Mouse (Mus musculus): ENCODE results near the gene Tbcel.

- TF ChIP-seq USF1 (IDR thresholded peaks at IDR 0.05; ENCODE audit: low read depth, low read length), result no peak
- TF ChIP-seq TBP (IDR thresholded peaks at IDR 0.05; ENCODE audit: low read depth, low read length), result no peak
- no peak for TF ChIP-seq ELF1 (IDR thresholded peaks at IDR 0.05; ENCODE audit: low read depth, low read length)
- TF ChIP-seq TAL1 (IDR thresholded peaks at IDR 0.05; ENCODE audit: low read length), result no peak
- no peak for TF ChIP-seq CTCF (IDR thresholded peaks at IDR 0.05 in 2 of 3, conservative IDR thresholded peaks at IDR 0.05 in 1 of 3; ENCODE audit: control insufficient read depth in 1 of 3, insufficient read depth in 1 of 3, low read depth in 2 of 3, low read length in 3 of 3, poor library complexity in 1 of 3, severe bottlenecking in 1 of 3)
- no peak for TF ChIP-seq ZKSCAN1 (IDR thresholded peaks at IDR 0.05; ENCODE audit: low read depth, low read length)
Observed at GRCm38 (mm10) chr9:42377656-42378055, 130.0 kb downstream of the Tbcel start.

Data from MEL (cell line).